Mouse (Mus musculus): ENCODE data around the gene Deaf1.

Gene Deaf1

GRCm38 (mm10) chr7:141327469-141328372 lies at the start of gene Deaf1, which contains the start of gene Tmem80:
Gene Deaf1 (minus strand): TSS chr7:141327690.
Gene Tmem80 (plus strand): TSS chr7:141327739.
- DNase-seq (ENCODE audit: low spot score in 2 of 2), result peak; percentile 100

GRCm38 (mm10) chr7:141374399-141374798 lies 46.9 kb upstream of the Deaf1 start:
- no peak for DNase-seq (ENCODE audit: low spot score in 2 of 2)

GRCm38 (mm10) chr7:141373611-141374010 lies 46.1 kb upstream of the Deaf1 start:
- no peak for DNase-seq (ENCODE audit: low spot score in 2 of 2)

GRCm38 (mm10) chr7:141371942-141372595 lies 44.6 kb upstream of the Deaf1 start:
- no peak for DNase-seq (ENCODE audit: low spot score in 2 of 2)

- no peak for DNase-seq (ENCODE audit: low spot score in 2 of 2)
Observed at GRCm38 (mm10) chr7:141369918-141370317, 42.4 kb upstream of the Deaf1 start.

GRCm38 (mm10) chr7:141367358-141367757 lies 39.9 kb upstream of the Deaf1 start:
- DNase-seq (ENCODE audit: low spot score in 2 of 2), result no peak

- DNase-seq (ENCODE audit: low spot score in 2 of 2), result no peak
Observed at GRCm38 (mm10) chr7:141365049-141365445, 37.6 kb upstream of the Deaf1 start.

- DNase-seq (ENCODE audit: low spot score in 2 of 2), result no peak
Observed at GRCm38 (mm10) chr7:141364349-141365048, 37.0 kb upstream of the Deaf1 start.

- DNase-seq (ENCODE audit: low spot score in 2 of 2), result no peak
Observed at GRCm38 (mm10) chr7:141363752-141364125, 36.2 kb upstream of the Deaf1 start.

- peak; percentile 87 to 88 for DNase-seq (ENCODE audit: low spot score in 2 of 2)
Observed at GRCm38 (mm10) chr7:141363106-141363751, 35.7 kb upstream of the Deaf1 start.

- DNase-seq (ENCODE audit: low spot score in 2 of 2), result no peak
Observed at GRCm38 (mm10) chr7:141361510-141361909, 34.0 kb upstream of the Deaf1 start.

- peak; percentile 39 to 53 for DNase-seq (ENCODE audit: low spot score in 2 of 2)
Observed at GRCm38 (mm10) chr7:141356971-141357370, 29.5 kb upstream of the Deaf1 start.

GRCm38 (mm10) chr7:141355626-141356326 lies 28.3 kb upstream of the Deaf1 start:
- DNase-seq (ENCODE audit: low spot score in 2 of 2), result no peak

- DNase-seq (ENCODE audit: low spot score in 2 of 2), result peak in 1 of 2 experiments; percentile 26
Observed at GRCm38 (mm10) chr7:141355051-141355450, 27.6 kb upstream of the Deaf1 start.

GRCm38 (mm10) chr7:141351061-141351460 lies 23.6 kb upstream of the Deaf1 start:
- no peak for DNase-seq (ENCODE audit: low spot score in 2 of 2)

- no peak for DNase-seq (ENCODE audit: low spot score in 2 of 2)
Observed at GRCm38 (mm10) chr7:141344787-141345186, 17.3 kb upstream of the Deaf1 start.

GRCm38 (mm10) chr7:141343696-141344095 lies 16.2 kb upstream of the Deaf1 start:
- DNase-seq (ENCODE audit: low spot score in 2 of 2), result no peak

- DNase-seq (ENCODE audit: low spot score in 2 of 2), result no peak
Observed at GRCm38 (mm10) chr7:141343230-141343629, 15.7 kb upstream of the Deaf1 start.

GRCm38 (mm10) chr7:141341689-141342226 lies 14.3 kb upstream of the Deaf1 start:
- no peak for DNase-seq (ENCODE audit: low spot score in 2 of 2)

- no peak for DNase-seq (ENCODE audit: low spot score in 2 of 2)
Observed at GRCm38 (mm10) chr7:141340476-141340875, 13.0 kb upstream of the Deaf1 start.

- DNase-seq (ENCODE audit: low spot score in 2 of 2), result no peak
Observed at GRCm38 (mm10) chr7:141340023-141340422, 12.5 kb upstream of the Deaf1 start.

Measured in right cerebral cortex, adult 2 months (tissue).